Mouse (Mus musculus): ENCODE measurements around the gene Zfp651. TPM values are rescaled to one million over a fixed set of nuclear protein-coding genes. Genes with fewer than 3 reads are reported as not detected.
A peak's percentile ranks its signal among the peaks of the same experiment; 100 is the strongest.

Gene Zfp651
- 67.9 and 68.5 TPM in 2 replicates for polyA plus RNA-seq (2012; rRNA removed)

- peak within 1 kb of the TSS; percentile 92 for H3K4me3 ChIP-seq (replicated peaks; ENCODE audit: insufficient read depth, low read depth, low read length)
- peak; percentile 66 to 69 for DNase-seq
- no peak for TF ChIP-seq CTCF (IDR thresholded peaks at IDR 0.05; ENCODE audit: borderline replicate concordance, insufficient read depth, low read depth, low read length)
- peak; percentile 28; the same call in 1 of the 2 replicates for TF ChIP-seq POLR2A (IDR thresholded peaks at IDR 0.05; ENCODE audit: borderline replicate concordance, insufficient read depth, low read length)
- H3K4me1 ChIP-seq (ENCODE audit: control insufficient read depth, insufficient read depth, low read length): peaks cover 24% of the 10 kb centered on the region
- no peaks in the 10 kb centered on the region for H3K27me3 ChIP-seq (ENCODE audit: control insufficient read depth, insufficient read depth, low read length)
- peak within 1 kb of the TSS; percentile 5; the same call in 1 of the 2 replicates for H3K27ac ChIP-seq (ENCODE audit: insufficient read depth, low read length)
- under 1% methylated on average over 97 of the region's 97 CpGs for whole genome bisulfite sequencing
Observed at GRCm38 (mm10) chr9:121759091-121760081, at the start of gene Zfp651. Zfp651 (plus strand) TSS chr9:121759330.

DNA sequence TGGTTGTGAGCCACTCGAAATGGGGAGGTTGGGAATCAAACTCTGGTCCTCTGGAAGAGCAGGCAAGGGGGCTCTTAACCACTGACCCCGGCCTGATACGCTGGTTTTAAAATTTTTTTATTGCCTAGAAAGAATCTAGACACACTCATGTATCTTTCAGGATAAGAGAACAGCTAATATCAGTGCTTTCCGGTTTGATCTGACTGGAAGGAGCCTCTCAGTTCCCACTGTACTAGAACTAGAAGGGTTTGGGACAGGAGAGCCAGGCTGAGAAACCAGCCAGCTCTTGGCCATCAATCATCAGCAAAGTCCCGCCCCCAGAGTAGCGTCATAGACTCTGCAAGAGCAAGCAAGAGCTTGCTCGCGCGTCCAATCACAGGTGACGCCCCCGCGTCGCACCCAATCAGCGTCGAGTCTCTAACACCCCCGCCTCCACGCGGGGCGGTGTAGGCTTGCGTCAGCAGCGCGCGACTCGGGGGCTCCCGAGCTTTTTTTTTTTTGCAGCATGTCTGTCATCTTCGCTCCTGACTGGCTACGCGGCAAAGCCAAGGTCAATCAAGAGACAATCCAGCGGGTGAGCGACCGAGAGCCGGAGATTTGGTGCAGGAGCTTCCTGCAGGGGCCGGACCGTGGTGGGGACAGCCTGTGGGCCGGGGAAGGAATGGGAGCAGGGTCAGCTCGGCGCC, 49.1 kb upstream of the Zfp651 start, which contains the start of gene Ss18l2:
Ss18l2 (plus strand) TSS at position 432 of the 686 bp plus-strand sequence.
- TF ChIP-seq CTCF (IDR thresholded peaks at IDR 0.05; ENCODE audit: borderline replicate concordance, insufficient read depth, low read depth, low read length) (no peak), POLR2A (IDR thresholded peaks at IDR 0.05; ENCODE audit: borderline replicate concordance, insufficient read depth, low read length) (peak; percentile 59; the same call in 1 of the 2 replicates)
- WGBS: 6% methylated on average over 37 of the region's 37 CpGs
- Histone ChIP-seq H3K4me3 (replicated peaks; ENCODE audit: insufficient read depth, low read depth, low read length) (peak within 1 kb of the TSS; percentile 97), H3K27me3 (ENCODE audit: control insufficient read depth, insufficient read depth, low read length) (no peaks in the 10 kb centered on the region), H3K27ac (ENCODE audit: insufficient read depth, low read length) (peak within 1 kb of the TSS; percentile 90), H3K4me1 (ENCODE audit: control insufficient read depth, insufficient read depth, low read length) (peaks cover 3% of the 10 kb centered on the region)
- DNase-seq: peak; percentile 97 to 98

DNA sequence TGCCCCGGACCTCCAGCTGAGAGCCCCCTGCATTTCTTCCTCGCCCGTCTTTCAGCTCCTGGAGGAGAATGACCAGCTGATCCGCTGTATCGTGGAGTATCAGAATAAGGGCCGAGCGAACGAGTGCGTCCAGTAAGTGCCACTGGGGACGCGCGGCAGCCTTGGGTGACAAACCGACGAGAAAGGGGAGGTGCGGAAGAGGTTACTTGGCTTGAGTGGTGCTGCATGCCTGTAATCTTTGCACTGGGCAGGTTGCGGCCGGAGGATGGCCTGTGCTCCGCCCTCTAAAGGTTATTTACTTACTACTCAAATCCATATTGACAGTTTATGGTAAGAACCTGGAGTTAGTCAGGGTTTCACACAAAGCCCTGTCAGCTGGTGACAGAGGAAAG, 48.5 kb upstream of the Zfp651 start:
- no peaks in the 10 kb centered on the region for H3K27me3 ChIP-seq (ENCODE audit: control insufficient read depth, insufficient read depth, low read length)
- no peak for TF ChIP-seq CTCF (IDR thresholded peaks at IDR 0.05; ENCODE audit: borderline replicate concordance, insufficient read depth, low read depth, low read length)
- no peak for DNase-seq
- WGBS: under 1% methylated on average over 18 of the region's 18 CpGs
- peak overlapping the region; percentile 90 for H3K27ac ChIP-seq (ENCODE audit: insufficient read depth, low read length)
- H3K4me1 ChIP-seq (ENCODE audit: control insufficient read depth, insufficient read depth, low read length): peaks cover 3% of the 10 kb centered on the region
- peak overlapping the region; percentile 97 for H3K4me3 ChIP-seq (replicated peaks; ENCODE audit: insufficient read depth, low read depth, low read length)

DNA sequence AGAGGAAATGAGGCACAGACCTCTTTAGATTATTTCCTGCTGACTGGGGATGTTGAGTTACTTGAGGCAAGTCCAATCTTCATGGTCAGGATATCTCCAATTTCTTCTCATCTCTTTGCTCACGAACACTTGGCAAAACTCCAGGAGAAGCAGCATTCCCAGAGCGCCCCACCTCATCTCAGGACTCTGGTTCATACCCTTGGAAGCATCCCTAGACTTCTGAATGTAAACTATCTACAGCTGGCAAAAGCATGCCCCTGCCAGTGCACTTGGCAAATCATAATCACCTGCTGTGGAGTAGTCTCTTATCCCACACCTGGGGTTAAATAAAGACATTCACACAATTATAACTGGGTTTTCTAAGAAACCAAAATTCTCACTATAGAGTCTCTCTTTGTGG, 42.1 kb upstream of the Zfp651 start:
- no peak overlapping the region for H3K4me3 ChIP-seq (replicated peaks; ENCODE audit: insufficient read depth, low read depth, low read length)
- H3K27me3 ChIP-seq (ENCODE audit: control insufficient read depth, insufficient read depth, low read length): no peaks in the 10 kb centered on the region
- no peak for TF ChIP-seq CTCF (IDR thresholded peaks at IDR 0.05; ENCODE audit: borderline replicate concordance, insufficient read depth, low read depth, low read length)
- no peak for TF ChIP-seq POLR2A (IDR thresholded peaks at IDR 0.05; ENCODE audit: borderline replicate concordance, insufficient read depth, low read length)
- peaks cover 5% of the 10 kb centered on the region; the same call in 1 of the 2 replicates for H3K4me1 ChIP-seq (ENCODE audit: control insufficient read depth, insufficient read depth, low read length)
- WGBS: 51% methylated on average over 2 of the region's 2 CpGs
- no peak for DNase-seq
- H3K27ac ChIP-seq (ENCODE audit: insufficient read depth, low read length): no peak overlapping the region

GRCm38 (mm10) chr9:121718070-121718705, 40.9 kb upstream of the Zfp651 start:
- 63% methylated on average over 15 of the region's 15 CpGs for WGBS
- Histone ChIP-seq H3K27ac (ENCODE audit: insufficient read depth, low read length) (peak overlapping the region; percentile 59), H3K27me3 (ENCODE audit: control insufficient read depth, insufficient read depth, low read length) (no peaks in the 10 kb centered on the region), H3K4me3 (replicated peaks; ENCODE audit: insufficient read depth, low read depth, low read length) (peak overlapping the region; percentile 57), H3K4me1 (ENCODE audit: control insufficient read depth, insufficient read depth, low read length) (peaks cover 5% of the 10 kb centered on the region; the same call in 1 of the 2 replicates)
- DNase-seq: no peak
- TF ChIP-seq CTCF (IDR thresholded peaks at IDR 0.05; ENCODE audit: borderline replicate concordance, insufficient read depth, low read depth, low read length) (no peak), POLR2A (IDR thresholded peaks at IDR 0.05; ENCODE audit: borderline replicate concordance, insufficient read depth, low read length) (no peak)

- Histone ChIP-seq H3K4me3 (replicated peaks; ENCODE audit: insufficient read depth, low read depth, low read length) (peak within 1 kb of the TSS; percentile 100), H3K27me3 (ENCODE audit: control insufficient read depth, insufficient read depth, low read length) (no peaks in the 10 kb centered on the region), H3K4me1 (ENCODE audit: control insufficient read depth, insufficient read depth, low read length) (peaks cover 5% of the 10 kb centered on the region; the same call in 1 of the 2 replicates), H3K27ac (ENCODE audit: insufficient read depth, low read length) (peak within 1 kb of the TSS; percentile 59)
- under 1% methylated on average over 61 of the region's 61 CpGs for WGBS
- TF ChIP-seq CTCF (IDR thresholded peaks at IDR 0.05; ENCODE audit: borderline replicate concordance, insufficient read depth, low read depth, low read length): no peak; the same call in 1 of the 2 replicates
- peak; percentile 90 for TF ChIP-seq POLR2A (IDR thresholded peaks at IDR 0.05; ENCODE audit: borderline replicate concordance, insufficient read depth, low read length)
- peak; percentile 97 to 99 for DNase-seq
Observed at GRCm38 (mm10) chr9:121718792-121719318, 40.3 kb upstream of the Zfp651 start, which contains the start of gene Nktr. Nktr (plus strand) TSS chr9:121719169.
